Mouse (Mus musculus) midbrain, embryonic 13.5 days (tissue): ENCODE measurements at regions not wholly inside any gene's neighbourhood (a gene's known extent, or its start where the extent isn't known, plus 50 kb on each side); places are given as distances from the start of the nearest gene placed in this dataset.

Experiments used
- ATAC-seq: fragments of 200-750 bp; cut with Nextera tagmentation; 2 replicates; pipeline ENCODE4 v1.8.0; 2017; ENCODE audit warnings: mild to moderate bottlenecking, moderate TSS enrichment, moderate library complexity
- H3K27ac ChIP-seq: fragments of 300-500 bp; sonication (generic); 2 replicates; pipeline ENCODE4 v1.5.1; 2015; ENCODE audit warnings: inconsistent platforms, mild to moderate bottlenecking, moderate library complexity
- H3K27me3 ChIP-seq: fragments of 300-500 bp; sonication (generic); 2 replicates; pipeline ENCODE4 v1.6.1; 2015; ENCODE audit warnings: mild to moderate bottlenecking, inconsistent platforms
- H3K36me3 ChIP-seq: fragments of 300-500 bp; sonication (generic); 2 replicates; pipeline ENCODE4 v1.6.1; 2015; ENCODE audit warnings: mild to moderate bottlenecking, inconsistent platforms
- H3K4me1 ChIP-seq: fragments of 300-500 bp; sonication (generic); replicated peaks from 2 replicates; pipeline ENCODE4 v1.6.1; 2015; ENCODE audit warnings: inconsistent platforms
- H3K4me2 ChIP-seq: fragments of 300-500 bp; sonication (generic); replicated peaks from 2 replicates; pipeline ENCODE4 v1.6.1; 2015; ENCODE audit warnings: moderate library complexity, mild to moderate bottlenecking, inconsistent platforms
- H3K4me3 ChIP-seq: fragments of 300-500 bp; sonication (generic); replicated peaks from 2 replicates; pipeline ENCODE4 v1.5.1; 2015; ENCODE audit warnings: mild to moderate bottlenecking, inconsistent platforms
- H3K9ac ChIP-seq: fragments of 300-500 bp; sonication (generic); replicated peaks from 2 replicates; pipeline ENCODE4 v1.6.1; 2015; ENCODE audit warnings: mild to moderate bottlenecking, inconsistent platforms
- H3K9me3 ChIP-seq: fragments of 300-500 bp; sonication (generic); 2 replicates; pipeline ENCODE4 v1.6.1; 2016; ENCODE audit warnings: mild to moderate bottlenecking, inconsistent platforms
- WGBS: fragments of 180-500 bp; shearing (Covaris S2); methylation state at CpG from one replicate; pipeline ENCODE4 v1.1.7; 2015; 5-methylcytosine and 5-hydroxymethylcytosine counted together

- Histone ChIP-seq H3K27me3 (no peaks in the 10 kb centered on the region), H3K9me3 (no peaks in the 10 kb centered on the region), H3K36me3 (no peaks in the 10 kb centered on the region), H3K27ac (no peak overlapping the region), H3K4me1 (peaks cover 5% of the 10 kb centered on the region), H3K4me2 (no peak overlapping the region), H3K9ac (no peak overlapping the region), H3K4me3 (no peak overlapping the region)
- 0 out of 2 replicates have a peak, but pooled peaks have one; percentile 43 for ATAC-seq
- WGBS: 36% methylated on average over 3 of the region's 3 CpGs
Measured at GRCm38 (mm10) chr13:106009911-106010310, 566.5 kb downstream of the Htr1a start.

GRCm38 (mm10) chr13:106027913-106028312 is 584.5 kb downstream of the Htr1a start:
- H3K27me3 ChIP-seq: no peaks in the 10 kb centered on the region
- no peak overlapping the region for H3K27ac ChIP-seq
- no peak overlapping the region for H3K4me3 ChIP-seq
- 85% methylated on average over 2 of the region's 2 CpGs for WGBS
- ATAC-seq: no peak
- H3K4me1 ChIP-seq: no peaks in the 10 kb centered on the region
- H3K9me3 ChIP-seq: no peaks in the 10 kb centered on the region
- H3K9ac ChIP-seq: no peak overlapping the region
- no peaks in the 10 kb centered on the region for H3K36me3 ChIP-seq
- H3K4me2 ChIP-seq: no peak overlapping the region
